In genomic region chr1:193324224-193324623, GRCm38 (mm10) we compare ENCODE assay signal across 8 mouse cellular contexts. TPM values are rescaled to one million over a fixed set of nuclear protein-coding genes. Genes with fewer than 3 reads are reported as not detected.
A peak's percentile ranks its signal among the peaks of the same experiment; 100 is the strongest.
DNase-seq lines count a peak whose midpoint lies in the region; ATAC-seq and TF ChIP-seq lines count a peak whose summit lies in the region.

No protein-coding gene starts in this region.

- H3K4me1 ChIP-seq in forebrain, embryonic 15.5 days: no peaks in the 10 kb centered on the region

- H3K4me2 ChIP-seq in forebrain, embryonic 15.5 days (replicated peaks): no peak overlapping the region

- peak; percentile 83 for TF ChIP-seq CTCF in layer of hippocampus, adult 2 months (conservative IDR thresholded peaks at IDR 0.05)

- H3K4me3 ChIP-seq in layer of hippocampus, adult 2 months: no peak overlapping the region
- no peak overlapping the region for H3K4me3 ChIP-seq in forebrain, embryonic 15.5 days

- H3K27me3 ChIP-seq in splenic B cell, adult 2 months (ENCODE audit: control insufficient read depth, insufficient read depth, low read length, poor library complexity, severe bottlenecking): no peaks in the 10 kb centered on the region
- H3K27me3 ChIP-seq in forebrain, embryonic 15.5 days: no peaks in the 10 kb centered on the region

- 38% methylated on average over 2 of the region's 2 CpGs for WGBS in forebrain, embryonic 15.5 days

- peak; percentile 74 for DNase-seq in CD4-positive, CD25-positive, alpha-beta regulatory T cell, adult 2 months (ENCODE audit: low read depth, low spot score)
- no peak for DNase-seq in layer of hippocampus, adult 2 months (ENCODE audit: low spot score in 2 of 2)
- DNase-seq in layer of hippocampus, adult 8-10 months (ENCODE audit: low spot score in 2 of 2): no peak
- peak; percentile 49 for DNase-seq in ZHBTc4 (ENCODE audit: low read depth, low spot score)
- peak; percentile 62 for DNase-seq in induced T-regulatory cell, adult 2 months (ENCODE audit: low read depth)
- peak; percentile 62 for DNase-seq in splenic B cell, adult 2 months (ENCODE audit: low read depth, low spot score)

- ATAC-seq in CD4-positive, CD25-positive, alpha-beta regulatory T cell, adult 4 months: no peak
- no peak for ATAC-seq in forebrain, embryonic 15.5 days (replicated peaks)

- H3K9me3 ChIP-seq in forebrain, embryonic 15.5 days: no peaks in the 10 kb centered on the region

- H3K36me3 ChIP-seq in splenic B cell, adult 2 months (ENCODE audit: control insufficient read depth, insufficient read depth, low read length, poor library complexity, severe bottlenecking): no peaks in the 10 kb centered on the region
- H3K36me3 ChIP-seq in forebrain, embryonic 15.5 days: no peaks in the 10 kb centered on the region

- no peak overlapping the region for H3K9ac ChIP-seq in forebrain, embryonic 15.5 days (replicated peaks)

- no peak overlapping the region for H3K27ac ChIP-seq in layer of hippocampus, adult 2 months
- H3K27ac ChIP-seq in forebrain, embryonic 15.5 days (replicated peaks): no peak overlapping the region

RNA-seq across cellular contexts. Expression of gene Camk1g, which starts 45.9 kb away (rescaled TPM):
- polyA plus RNA-seq in CD4-positive, CD25-positive, alpha-beta regulatory T cell, adult 4 months (2017; shearing (Covaris generic)): not detected
- total RNA-seq in layer of hippocampus, adult 2 months (2021): 10 to 100 TPM; 23.6 to 24.4 TPM
- 10 to 100 TPM; 22.5 to 31.6 (median 27.1) TPM for total RNA-seq in layer of hippocampus, adult 8-10 months (2022)
- polyA plus RNA-seq in forebrain, embryonic 15.5 days (2015; fragmentation: Nextera tagmentation; extraction: Ambion mirVana): 43.6 and 44.8 TPM in 2 replicates

RNA-seq across cellular contexts. Expression of gene G0s2, which starts 51.2 kb away (rescaled TPM):
- 1 to 10 TPM; 1.1 to 1.5 TPM for polyA plus RNA-seq in CD4-positive, CD25-positive, alpha-beta regulatory T cell, adult 4 months (2017; shearing (Covaris generic))
- 10 to 100 TPM in 1 of 2 experiments, 1 to 10 TPM in 1; 8.5 to 10.0 TPM for total RNA-seq in layer of hippocampus, adult 2 months (2021)
- 1 to 10 TPM; 6.5 to 9.9 (median 8.2) TPM for total RNA-seq in layer of hippocampus, adult 8-10 months (2022)
- polyA plus RNA-seq in forebrain, embryonic 15.5 days (2015; fragmentation: Nextera tagmentation; extraction: Ambion mirVana): 5.1 and 5.3 TPM in 2 replicates

Comparison
In these comparisons a context has a peak if more than half of its experiments do, and no peak if none do; other contexts are left out.
1. DNase-seq: peak in CD4-positive, CD25-positive, alpha-beta regulatory T cell, adult 2 months (single experiment), ZHBTc4 (single experiment), induced T-regulatory cell, adult 2 months (single experiment) and splenic B cell, adult 2 months (single experiment); none in layer of hippocampus, adult 2 months (0 of 2) and layer of hippocampus, adult 8-10 months (0 of 2).